11 mouse cellular contexts compared by ENCODE assay signal in genomic region chr12:25533709-25534619, GRCm38 (mm10).
DNase-seq lines count a peak whose midpoint lies in the region; ATAC-seq lines count a peak whose summit lies in the region.
"Had no signal": no experiment of that assay in that cellular context is flagged by ENCODE, and none has a peak within 500 bp of the region (broad histone marks: within the 10 kb centered on the region; RNA-seq: fewer than 3 reads in every experiment).

No protein-coding gene starts in this region.

- no peak overlapping the region for H3K4me2 ChIP-seq in forebrain, embryonic 11.5 days (ENCODE audit: low read depth, low read length, severe bottlenecking)
- H3K4me2 ChIP-seq in forebrain, embryonic 12.5 days = no peak overlapping the region
- H3K4me2 ChIP-seq in neural tube, embryonic 15.5 days = no peak overlapping the region
- H3K4me2 ChIP-seq: hindbrain, embryonic 13.5 days had no signal

- ATAC-seq in forebrain, embryonic 11.5 days (replicated peaks; ENCODE audit: low FRiP score) = no peak
- no peak for ATAC-seq in forebrain, embryonic 12.5 days (ENCODE audit: low FRiP score)
- no peak for ATAC-seq in neural tube, embryonic 15.5 days (ENCODE audit: low FRiP score)

- H3K9me3 ChIP-seq in forebrain, embryonic 11.5 days (ENCODE audit: control insufficient read depth, low read length) = no peaks in the 10 kb centered on the region
- no peaks in the 10 kb centered on the region for H3K9me3 ChIP-seq in forebrain, embryonic 12.5 days
- H3K9me3 ChIP-seq in neural tube, embryonic 15.5 days (replicated peaks) = no peaks in the 10 kb centered on the region
- H3K9me3 ChIP-seq: hindbrain, embryonic 13.5 days had no signal

- WGBS in forebrain, embryonic 11.5 days = 76% methylated on average over 10 of the region's 10 CpGs
- 86% methylated on average over 10 of the region's 10 CpGs for WGBS in forebrain, embryonic 12.5 days
- WGBS in neural tube, embryonic 15.5 days = 85% methylated on average over 10 of the region's 10 CpGs

- H3K27me3 ChIP-seq in forebrain, embryonic 11.5 days (ENCODE audit: control insufficient read depth, insufficient read depth, low read length) = no peaks in the 10 kb centered on the region
- no peaks in the 10 kb centered on the region for H3K27me3 ChIP-seq in forebrain, embryonic 12.5 days
- no peaks in the 10 kb centered on the region for H3K27me3 ChIP-seq in neural tube, embryonic 15.5 days (replicated peaks)
- H3K27me3 ChIP-seq: hindbrain, embryonic 13.5 days had no signal

- no peaks in the 10 kb centered on the region for H3K4me1 ChIP-seq in forebrain, embryonic 11.5 days (replicated peaks; ENCODE audit: control insufficient read depth, insufficient read depth, low read length)
- no peaks in the 10 kb centered on the region for H3K4me1 ChIP-seq in forebrain, embryonic 12.5 days
- H3K4me1 ChIP-seq in neural tube, embryonic 15.5 days = no peaks in the 10 kb centered on the region
- H3K4me1 ChIP-seq: hindbrain, embryonic 13.5 days had no signal

- intact Hi-C loops in heart, postnatal 10 days (cut with DNase I) = no loop called here
- intact Hi-C loops in left cerebral cortex, postnatal 25 days (cut with DNase I) = no loop called here

- H3K27ac ChIP-seq in forebrain, embryonic 11.5 days (ENCODE audit: low read depth, low read length) = no peak overlapping the region
- H3K27ac ChIP-seq in forebrain, embryonic 12.5 days = no peak overlapping the region
- no peak overlapping the region for H3K27ac ChIP-seq in neural tube, embryonic 15.5 days (replicated peaks)
- H3K27ac ChIP-seq: hindbrain, embryonic 13.5 days had no signal

- H3K9ac ChIP-seq in forebrain, embryonic 11.5 days (ENCODE audit: low read length) = no peak overlapping the region
- H3K9ac ChIP-seq in forebrain, embryonic 12.5 days = no peak overlapping the region
- no peak overlapping the region for H3K9ac ChIP-seq in neural tube, embryonic 15.5 days (replicated peaks)
- H3K9ac ChIP-seq: hindbrain, embryonic 13.5 days had no signal

- no peaks in the 10 kb centered on the region for H3K36me3 ChIP-seq in forebrain, embryonic 11.5 days (ENCODE audit: control insufficient read depth, insufficient read depth, low read length)
- H3K36me3 ChIP-seq in forebrain, embryonic 12.5 days (replicated peaks) = no peaks in the 10 kb centered on the region
- no peaks in the 10 kb centered on the region for H3K36me3 ChIP-seq in neural tube, embryonic 15.5 days
- H3K36me3 ChIP-seq: hindbrain, embryonic 13.5 days had no signal

- peak; percentile 52 for DNase-seq in forebrain, embryonic 11.5 days (ENCODE audit: low spot score)
- peak; percentile 62 for DNase-seq in neural tube, embryonic 10.5 days (ENCODE audit: extremely low spot score, low spot score)
- DNase-seq in heart, postnatal 10 days = peak; percentile 45 to 49
- peak; percentile 50 for DNase-seq in testis, postnatal 10 days (ENCODE audit: low spot score)
- no peak for DNase-seq in left cerebral cortex, postnatal 25 days (ENCODE audit: low spot score in 2 of 2)
- DNase-seq in natural killer cell, adult 2 months (ENCODE audit: low spot score in 2 of 2) = no peak
- DNase-seq: cerebellum, adult 8-10 months; lung, adult 18-20 months had no signal

- no peak overlapping the region for H3K4me3 ChIP-seq in forebrain, embryonic 11.5 days (ENCODE audit: low read depth, low read length)
- H3K4me3 ChIP-seq in forebrain, embryonic 12.5 days (replicated peaks) = no peak overlapping the region
- H3K4me3 ChIP-seq in neural tube, embryonic 15.5 days (replicated peaks) = no peak overlapping the region
- H3K4me3 ChIP-seq: hindbrain, embryonic 13.5 days had no signal

Comparison
In these comparisons a context has a peak if more than half of its experiments do, and no peak if none do; other contexts are left out.
1. DNase-seq: peak in forebrain, embryonic 11.5 days (single experiment), neural tube, embryonic 10.5 days (single experiment), heart, postnatal 10 days (2 of 2) and testis, postnatal 10 days (single experiment); none in left cerebral cortex, postnatal 25 days (0 of 2) and natural killer cell, adult 2 months (0 of 2).